Mouse (Mus musculus): ENCODE data around the gene 2210408I21Rik. TPM values are rescaled to one million over a fixed set of nuclear protein-coding genes. Genes with fewer than 3 reads are reported as not detected.

Gene 2210408I21Rik
- total and polyA plus RNA-seq, 3 experiments = 0.05 to 28.2 (median 8.9) TPM

- Histone ChIP-seq H3K4me1 (ENCODE audit: insufficient read depth, low read depth, low read length) (no peaks in the 10 kb centered on the region), H3K36me3 (replicated peaks) (no peaks in the 10 kb centered on the region), H3K27me3 (ENCODE audit: insufficient read depth, low read length) (no peaks in the 10 kb centered on the region), H3K4me3 (ENCODE audit: low read depth, low read length) (no peak overlapping the region), H3K9me3 (replicated peaks) (no peaks in the 10 kb centered on the region)
- ATAC-seq (ENCODE audit: extremely low read depth, insufficient number of reproducible peaks, low FRiP score, poor library complexity, severe bottlenecking) (no peak), DNase-seq (ENCODE audit: low spot score) (no peak)
- TF ChIP-seq POLR2AphosphoS5 (IDR thresholded peaks at IDR 0.05; ENCODE audit: insufficient replicate concordance, low read depth, low read length) = no peak
- no peak for TF ChIP-seq GATA1 (IDR thresholded peaks at IDR 0.05; ENCODE audit: borderline replicate concordance, low read length)
Observed at GRCm38 (mm10) chr13:77478425-77479119, 343.2 kb downstream of the 2210408I21Rik start.

GRCm38 (mm10) chr13:77489938-77490651 is 354.8 kb downstream of the 2210408I21Rik start:
- H3K4me3 ChIP-seq (ENCODE audit: low read depth, low read length) = no peak overlapping the region
- H3K4me1 ChIP-seq (ENCODE audit: insufficient read depth, low read depth, low read length) = no peaks in the 10 kb centered on the region
- H3K27me3 ChIP-seq (ENCODE audit: insufficient read depth, low read length) = no peaks in the 10 kb centered on the region; the same call in 1 of the 2 replicates
- no peak for ATAC-seq (ENCODE audit: extremely low read depth, insufficient number of reproducible peaks, low FRiP score, poor library complexity, severe bottlenecking)
- no peaks in the 10 kb centered on the region for H3K36me3 ChIP-seq (replicated peaks)
- TF ChIP-seq POLR2AphosphoS5 (IDR thresholded peaks at IDR 0.05; ENCODE audit: insufficient replicate concordance, low read depth, low read length) (no peak), CTCF (IDR thresholded peaks at IDR 0.05; ENCODE audit: low read depth, low read length) (no peak), GATA1 (IDR thresholded peaks at IDR 0.05; ENCODE audit: borderline replicate concordance, low read length) (no peak)
- no peak for DNase-seq (ENCODE audit: low spot score)
- no peaks in the 10 kb centered on the region for H3K9me3 ChIP-seq (replicated peaks)

GRCm38 (mm10) chr13:77514046-77514445 is 378.7 kb downstream of the 2210408I21Rik start:
- H3K27me3 ChIP-seq (ENCODE audit: insufficient read depth, low read length) = no peaks in the 10 kb centered on the region
- H3K4me1 ChIP-seq (ENCODE audit: insufficient read depth, low read depth, low read length) = no peaks in the 10 kb centered on the region
- H3K4me3 ChIP-seq (ENCODE audit: low read depth, low read length) = no peak overlapping the region
- no peak for TF ChIP-seq CTCF (IDR thresholded peaks at IDR 0.05; ENCODE audit: low read depth, low read length)
- TF ChIP-seq GATA2 (IDR thresholded peaks at IDR 0.05; ENCODE audit: borderline replicate concordance, low read depth, low read length) = no peak
- TF ChIP-seq TAL1 (conservative IDR thresholded peaks at IDR 0.05; ENCODE audit: low read depth, low read length) = no peak
- TF ChIP-seq POLR2AphosphoS5 (IDR thresholded peaks at IDR 0.05; ENCODE audit: insufficient replicate concordance, low read depth, low read length) = no peak
- no peak for TF ChIP-seq GATA1 (IDR thresholded peaks at IDR 0.05; ENCODE audit: borderline replicate concordance, low read length)
- DNase-seq (ENCODE audit: low spot score) (no peak), ATAC-seq (ENCODE audit: extremely low read depth, insufficient number of reproducible peaks, low FRiP score, poor library complexity, severe bottlenecking) (no peak)
- no peaks in the 10 kb centered on the region for H3K36me3 ChIP-seq (replicated peaks)
- H3K9me3 ChIP-seq (replicated peaks) = no peaks in the 10 kb centered on the region

GRCm38 (mm10) chr13:77528960-77529699 is 393.8 kb downstream of the 2210408I21Rik start:
- no peaks in the 10 kb centered on the region for H3K9me3 ChIP-seq (replicated peaks)
- no peaks in the 10 kb centered on the region for H3K4me1 ChIP-seq (ENCODE audit: insufficient read depth, low read depth, low read length)
- no peak for ATAC-seq (ENCODE audit: extremely low read depth, insufficient number of reproducible peaks, low FRiP score, poor library complexity, severe bottlenecking)
- no peak overlapping the region for H3K4me3 ChIP-seq (ENCODE audit: low read depth, low read length)
- H3K36me3 ChIP-seq (replicated peaks) = no peaks in the 10 kb centered on the region
- no peak for DNase-seq (ENCODE audit: low spot score)
- no peak for TF ChIP-seq GATA1 (IDR thresholded peaks at IDR 0.05; ENCODE audit: borderline replicate concordance, low read length)
- TF ChIP-seq POLR2AphosphoS5 (IDR thresholded peaks at IDR 0.05; ENCODE audit: insufficient replicate concordance, low read depth, low read length) = no peak
- no peak for TF ChIP-seq GATA2 (IDR thresholded peaks at IDR 0.05; ENCODE audit: borderline replicate concordance, low read depth, low read length)
- no peak for TF ChIP-seq CTCF (IDR thresholded peaks at IDR 0.05; ENCODE audit: low read depth, low read length)
- no peak for TF ChIP-seq TAL1 (conservative IDR thresholded peaks at IDR 0.05; ENCODE audit: low read depth, low read length)
- H3K27me3 ChIP-seq (ENCODE audit: insufficient read depth, low read length) = no peaks in the 10 kb centered on the region

GRCm38 (mm10) chr13:77529760-77530159 is 394.4 kb downstream of the 2210408I21Rik start:
- no peaks in the 10 kb centered on the region for H3K9me3 ChIP-seq (replicated peaks)
- no peak for DNase-seq (ENCODE audit: low spot score)
- H3K4me3 ChIP-seq (ENCODE audit: low read depth, low read length) = no peak overlapping the region
- no peaks in the 10 kb centered on the region for H3K36me3 ChIP-seq (replicated peaks)
- no peak for ATAC-seq (ENCODE audit: extremely low read depth, insufficient number of reproducible peaks, low FRiP score, poor library complexity, severe bottlenecking)
- no peaks in the 10 kb centered on the region for H3K4me1 ChIP-seq (ENCODE audit: insufficient read depth, low read depth, low read length)
- TF ChIP-seq GATA2 (IDR thresholded peaks at IDR 0.05; ENCODE audit: borderline replicate concordance, low read depth, low read length) (no peak), CTCF (IDR thresholded peaks at IDR 0.05; ENCODE audit: low read depth, low read length) (no peak), GATA1 (IDR thresholded peaks at IDR 0.05; ENCODE audit: borderline replicate concordance, low read length) (no peak), POLR2AphosphoS5 (IDR thresholded peaks at IDR 0.05; ENCODE audit: insufficient replicate concordance, low read depth, low read length) (no peak), TAL1 (conservative IDR thresholded peaks at IDR 0.05; ENCODE audit: low read depth, low read length) (no peak)
- H3K27me3 ChIP-seq (ENCODE audit: insufficient read depth, low read length) = no peaks in the 10 kb centered on the region

- DNase-seq (ENCODE audit: low spot score) (no peak), ATAC-seq (ENCODE audit: extremely low read depth, insufficient number of reproducible peaks, low FRiP score, poor library complexity, severe bottlenecking) (no peak)
- Histone ChIP-seq H3K4me3 (ENCODE audit: low read depth, low read length) (no peak overlapping the region), H3K9me3 (replicated peaks) (no peaks in the 10 kb centered on the region), H3K36me3 (replicated peaks) (no peaks in the 10 kb centered on the region), H3K4me1 (ENCODE audit: insufficient read depth, low read depth, low read length) (no peaks in the 10 kb centered on the region), H3K27me3 (ENCODE audit: insufficient read depth, low read length) (no peaks in the 10 kb centered on the region)
- TF ChIP-seq TAL1 (conservative IDR thresholded peaks at IDR 0.05; ENCODE audit: low read depth, low read length) (no peak), GATA2 (IDR thresholded peaks at IDR 0.05; ENCODE audit: borderline replicate concordance, low read depth, low read length) (no peak), POLR2AphosphoS5 (IDR thresholded peaks at IDR 0.05; ENCODE audit: insufficient replicate concordance, low read depth, low read length) (no peak), GATA1 (IDR thresholded peaks at IDR 0.05; ENCODE audit: borderline replicate concordance, low read length) (no peak), CTCF (IDR thresholded peaks at IDR 0.05; ENCODE audit: low read depth, low read length) (no peak)
Observed at GRCm38 (mm10) chr13:77537466-77537865, 402.1 kb downstream of the 2210408I21Rik start.
